Mouse (Mus musculus) MEL (cell line): ENCODE data around the gene Kcnd3.

Experiments used
- CHD1 ChIP-seq: IDR thresholded peaks from 2 replicates; pipeline ENCODE4 v1.6.1; 2012; ENCODE audit warnings: low read depth, mild to moderate bottlenecking, inconsistent platforms, low read length, improper control_type of control experiment
- CTCF ChIP-seq, 3 experiments: IDR thresholded peaks in 2 of 3; conservative IDR thresholded peaks in 1 of 3; 2 replicates each; pipeline ENCODE4 v1.5.1; 2011 to 2012; ENCODE audit warnings: low read length in 3 of 3, low read depth in 2 of 3, mild to moderate bottlenecking in 2 of 3, improper control_type of control experiment in 1 of 3, inconsistent platforms in 1 of 3, mixed read lengths in 1 of 3, moderate library complexity in 1 of 3; ENCODE audit not compliant: control insufficient read depth in 1 of 3, insufficient read depth in 1 of 3, poor library complexity in 1 of 3, severe bottlenecking in 1 of 3
- E2F4 ChIP-seq: IDR thresholded peaks from 2 replicates; pipeline ENCODE4 v1.6.1; 2011; ENCODE audit warnings: low read depth, low read length, improper control_type of control experiment, borderline replicate concordance
- GABPA ChIP-seq: IDR thresholded peaks from 2 replicates; pipeline ENCODE4 v1.6.1; 2012; ENCODE audit warnings: low read depth, mild to moderate bottlenecking, inconsistent platforms, low read length, improper control_type of control experiment, moderate library complexity
- POLR2A ChIP-seq, 2 experiments: IDR thresholded peaks; 2 replicates each; pipeline ENCODE4 v1.6.1; 2011 to 2012; ENCODE audit warnings: low read length in 2 of 2, mild to moderate bottlenecking in 2 of 2, control low read depth in 1 of 2, improper control_type of control experiment in 1 of 2, low read depth in 1 of 2, moderate library complexity in 1 of 2; ENCODE audit not compliant: control insufficient read depth in 1 of 2, insufficient read depth in 1 of 2, poor library complexity in 1 of 2
- SIN3A ChIP-seq: IDR thresholded peaks from 2 replicates; pipeline ENCODE4 v1.6.1; 2012; ENCODE audit warnings: low read length, improper control_type of control experiment, inconsistent platforms

DNA sequence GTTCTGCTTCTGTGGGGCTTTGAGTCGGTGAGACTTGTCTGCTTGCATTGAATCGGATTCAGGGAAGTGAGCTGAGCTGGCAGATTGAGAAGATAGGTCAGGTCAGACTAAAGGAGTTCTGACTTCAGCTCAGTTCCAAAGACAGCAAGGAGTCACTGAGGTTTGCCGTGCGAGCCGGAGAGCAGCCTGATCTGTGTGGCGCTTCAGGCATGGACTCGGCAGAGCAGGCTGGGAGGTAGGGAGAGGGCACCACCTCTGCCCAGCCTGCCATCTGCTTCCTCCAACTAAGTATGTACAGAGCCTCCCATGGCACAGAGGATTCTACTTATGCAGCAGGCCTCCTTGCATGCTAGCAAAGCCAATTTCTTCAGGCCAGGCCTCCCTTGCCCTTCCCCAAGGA is 44.1 kb downstream of the Kcnd3 start:
- TF ChIP-seq SIN3A, result no peak
- no peak for TF ChIP-seq POLR2A (IDR thresholded peaks at IDR 0.05; ENCODE audit: control insufficient read depth in 1 of 2, insufficient read depth in 1 of 2, low read depth in 1 of 2, low read length in 2 of 2, poor library complexity in 1 of 2)
- TF ChIP-seq GABPA, result no peak
- TF ChIP-seq CTCF (IDR thresholded peaks at IDR 0.05 in 2 of 3, conservative IDR thresholded peaks at IDR 0.05 in 1 of 3; ENCODE audit: control insufficient read depth in 1 of 3, insufficient read depth in 1 of 3, low read depth in 2 of 3, low read length in 3 of 3, poor library complexity in 1 of 3, severe bottlenecking in 1 of 3), result no peak
- no peak for TF ChIP-seq CHD1
- TF ChIP-seq E2F4, result no peak
